In genomic region chr17:27564391-27565162, GRCm38 (mm10) we compare ENCODE assay signal across 9 mouse cellular contexts. TPM values are rescaled to one million over a fixed set of nuclear protein-coding genes. Genes with fewer than 3 reads are reported as not detected.
A peak's percentile ranks its signal among the peaks of the same experiment; 100 is the strongest.
DNase-seq lines count a peak whose midpoint lies in the region.
"Had no signal": no experiment of that assay in that cellular context is flagged by ENCODE, and none has a peak within 500 bp of the region (broad histone marks: within the 10 kb centered on the region; RNA-seq: fewer than 3 reads in every experiment).

No protein-coding gene starts in this region.

- peaks cover 37% of the 10 kb centered on the region for H3K36me3 ChIP-seq in midbrain, embryonic 10.5 days

- peak overlapping the region; percentile 86 for H3K27ac ChIP-seq in midbrain, embryonic 10.5 days (replicated peaks)

- H3K4me1 ChIP-seq in midbrain, embryonic 10.5 days: peaks cover 62% of the 10 kb centered on the region

- peak overlapping the region; percentile 75 for H3K4me3 ChIP-seq in midbrain, embryonic 10.5 days

- peak; percentile 73 for DNase-seq in cerebellum, adult 11-12 months
- no peak for DNase-seq in cerebellum, postnatal 4 days (ENCODE audit: low spot score in 2 of 2)
- DNase-seq in A20 (ENCODE audit: low read depth, low spot score): peak; percentile 74
- peak; percentile 55 for DNase-seq in embryo, embryonic 10.5 days (ENCODE audit: low spot score)
- DNase-seq in induced T-regulatory cell, adult 2 months (ENCODE audit: low read depth): peak; percentile 66
- DNase-seq in midbrain, embryonic 10.5 days (ENCODE audit: low spot score): peak; percentile 59
- peak; percentile 66 for DNase-seq in yolk sac, embryonic 10.5 days (ENCODE audit: low spot score)
- no peak for DNase-seq in layer of hippocampus, adult 8-10 months (ENCODE audit: low spot score in 2 of 2)

- no peaks in the 10 kb centered on the region for H3K9me3 ChIP-seq in midbrain, embryonic 10.5 days (replicated peaks)

- peaks cover 3% of the 10 kb centered on the region; the same call in 1 of the 2 replicates for H3K27me3 ChIP-seq in midbrain, embryonic 10.5 days (ENCODE audit: low read depth, poor library complexity, severe bottlenecking)
- H3K27me3 ChIP-seq: Patski had no signal

- 10% methylated on average over 20 of the region's 20 CpGs for WGBS in midbrain, embryonic 10.5 days

RNA-seq across cellular contexts. Expression of gene AI413582, which starts 1.0 kb away (rescaled TPM):
- 16.4 and 19.2 TPM in 2 replicates for polyA plus RNA-seq in midbrain, embryonic 10.5 days (2016; fragmentation: Nextera tagmentation; extraction: Ambion mirVana)
- total RNA-seq in layer of hippocampus, adult 8-10 months (2022): 10 to 100 TPM; 61.9 to 71.6 (median 65.0) TPM

RNA-seq across cellular contexts. Expression of gene Hmga1, which starts 8.3 kb away (rescaled TPM):
- polyA plus RNA-seq in midbrain, embryonic 10.5 days (2016; fragmentation: Nextera tagmentation; extraction: Ambion mirVana): 620 and 831 TPM in 2 replicates
- 10 to 100 TPM; 30.4 to 39.8 (median 36.1) TPM for total RNA-seq in layer of hippocampus, adult 8-10 months (2022)

RNA-seq across cellular contexts. Expression of gene Grm4, which starts 43.4 kb away (rescaled TPM):
- polyA plus RNA-seq in midbrain, embryonic 10.5 days (2016; fragmentation: Nextera tagmentation; extraction: Ambion mirVana): 2.8 and 3.5 TPM in 2 replicates
- 10 to 100 TPM in 3 of 4 experiments, 1 to 10 TPM in 1; 9.9 to 13.0 (median 12.6) TPM for total RNA-seq in layer of hippocampus, adult 8-10 months (2022)

RNA-seq across cellular contexts. Expression of gene Nudt3, which starts 58.7 kb away (rescaled TPM):
- polyA plus RNA-seq in midbrain, embryonic 10.5 days (2016; fragmentation: Nextera tagmentation; extraction: Ambion mirVana): 90.0 and 109 TPM in 2 replicates
- 100 to 1,000 TPM; 470 to 533 (median 501) TPM for total RNA-seq in layer of hippocampus, adult 8-10 months (2022)

Comparison
In these comparisons a context has a peak if more than half of its experiments do, and no peak if none do; other contexts are left out.
1. DNase-seq: peak in cerebellum, adult 11-12 months (single experiment), A20 (single experiment), embryo, embryonic 10.5 days (single experiment), induced T-regulatory cell, adult 2 months (single experiment), midbrain, embryonic 10.5 days (single experiment) and yolk sac, embryonic 10.5 days (single experiment); none in cerebellum, postnatal 4 days (0 of 2) and layer of hippocampus, adult 8-10 months (0 of 2).